Mouse (Mus musculus) erythroid progenitor cell, adult 5-6 weeks (primary cell): ENCODE measurements around the gene Gm28048. TPM values are rescaled to one million over a fixed set of nuclear protein-coding genes. Genes with fewer than 3 reads are reported as not detected.

Experiments used
- ATAC-seq: replicated peaks from 2 replicates; pipeline ENCODE4 v1.8.0; 2016; ENCODE audit warnings: moderate number of reproducible peaks, mild to moderate bottlenecking, moderate TSS enrichment, inconsistent platforms; ENCODE audit not compliant: poor library complexity, low FRiP score, severe bottlenecking
- total RNA-seq, 2 experiments: library from RNA; stranded (forward) in 1 of 2; stranded (reverse) in 1 of 2; fragments of 150-400 nt in 1 of 2; fragments of 186-747, 209-891 nt in 1 of 2; gene quantifications; 2 replicates each; pipeline versions ENCODE4 v1.2.3 to v1.2.4; 2015 to 2017; ENCODE audit warnings: low replicate concordance in 2 of 2

The Gm28048 gene
- total RNA-seq, 2 experiments from 2014 or later, result 1.6 to 13.0 TPM

DNA sequence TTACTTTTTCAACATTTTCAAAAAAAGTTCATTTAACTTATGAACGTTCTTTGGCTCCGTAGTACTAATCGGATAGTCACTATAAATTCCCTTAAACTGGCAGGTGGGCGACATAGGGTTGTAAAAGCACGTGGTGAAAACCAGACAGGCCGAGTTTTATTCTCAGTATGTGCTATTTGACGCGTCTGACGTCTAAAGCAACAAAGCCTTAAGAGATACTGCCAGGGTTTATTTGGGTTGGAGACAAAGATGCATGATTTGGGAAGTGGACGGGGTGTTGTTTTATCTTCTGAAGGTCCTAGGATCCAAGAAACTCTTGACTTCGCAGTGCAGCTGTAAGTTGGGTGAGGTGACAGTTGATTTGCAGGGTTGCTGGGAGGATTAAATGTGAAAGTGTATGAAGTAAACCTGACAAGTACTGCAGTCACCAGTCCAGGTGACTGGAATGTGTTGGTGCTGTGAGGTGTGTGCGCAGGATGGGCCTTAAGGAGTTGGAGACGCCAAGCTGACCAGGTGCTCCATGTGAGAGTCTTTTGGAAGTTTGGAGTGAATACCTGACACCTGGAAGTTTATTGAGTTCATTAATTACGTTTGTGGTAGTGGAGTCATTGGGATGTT lies 9.4 kb upstream of the Gm28048 start:
- ATAC-seq, result no peak

DNA sequence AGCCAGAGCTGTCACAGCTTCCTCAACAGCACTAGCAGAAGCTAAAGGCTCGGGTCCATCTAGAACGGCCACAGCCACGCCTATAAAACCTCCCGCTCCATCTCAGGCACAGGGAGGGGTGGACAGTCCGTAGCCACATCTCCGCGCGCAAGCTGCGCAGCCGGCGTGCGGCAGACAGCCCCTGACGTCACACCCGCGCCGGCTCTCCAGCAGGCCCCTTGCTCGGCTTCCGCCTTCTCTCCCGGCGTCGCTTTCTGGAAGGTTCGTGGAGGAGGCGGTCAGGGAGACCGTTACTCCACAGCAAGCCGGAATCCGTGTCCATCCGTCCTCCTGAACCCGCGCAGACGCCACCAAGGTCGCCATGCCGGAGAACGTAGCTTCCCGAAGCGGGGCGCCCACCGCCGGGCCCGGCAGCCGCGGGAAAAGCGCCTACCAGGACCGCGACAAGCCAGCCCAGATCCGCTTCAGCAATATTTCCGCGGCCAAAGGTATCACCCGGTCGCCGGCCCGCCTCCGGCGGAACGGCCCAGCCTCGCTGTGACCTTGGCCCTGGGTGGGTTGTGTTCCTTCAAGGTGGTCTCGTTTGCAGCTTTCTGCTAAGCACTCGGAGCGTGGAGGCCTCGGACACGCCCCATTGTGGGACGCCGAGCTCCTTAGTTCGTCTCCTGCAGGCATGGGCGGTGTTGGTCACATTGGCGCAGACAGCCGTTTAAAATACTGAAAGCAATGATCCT lies 8.7 kb upstream of the Gm28048 start, which contains the start of gene Cct4:
Cct4 (plus strand) TSS at position 127 of the 734 bp plus-strand sequence.
- peak; percentile 96 for ATAC-seq

DNA sequence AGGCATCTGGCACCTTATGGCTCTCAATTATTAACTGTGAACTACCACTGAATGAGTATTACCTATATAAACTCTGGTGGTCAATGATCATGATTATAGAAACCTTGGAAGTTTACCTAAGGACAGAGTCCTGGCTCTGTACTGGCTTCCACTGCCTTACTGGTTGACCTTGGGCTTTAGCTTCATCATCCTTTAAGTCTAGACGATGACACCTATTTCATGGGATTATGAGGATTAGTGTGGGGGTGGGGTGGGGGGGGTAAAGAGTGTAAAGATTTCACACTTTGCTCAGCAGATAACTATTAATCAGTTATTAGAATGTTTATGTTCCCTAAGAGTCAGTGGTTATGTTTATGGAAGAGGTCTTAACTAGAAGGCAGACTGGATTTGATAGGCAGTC lies 7.9 kb upstream of the Gm28048 start:
- no peak for ATAC-seq

DNA sequence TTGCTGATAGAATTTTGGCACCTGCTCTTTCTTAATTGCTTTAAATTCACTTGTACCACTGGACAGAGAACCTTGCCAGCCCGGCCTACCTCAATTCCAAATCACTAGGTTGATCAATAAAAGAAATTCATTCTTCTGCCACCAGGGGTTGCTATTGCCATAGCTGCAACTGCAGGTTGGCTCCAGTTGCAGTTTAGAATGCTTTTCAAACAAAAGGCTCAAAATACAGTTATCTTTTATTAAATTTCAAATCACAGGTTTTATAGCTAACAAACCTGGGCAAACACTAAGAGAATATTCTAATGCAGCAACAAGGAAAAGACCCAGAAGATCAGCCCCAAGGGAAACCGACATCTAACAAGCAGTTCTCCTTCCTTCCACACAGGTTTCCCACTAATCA lies 5.5 kb upstream of the Gm28048 start:
- 0 out of 2 replicates have a peak, but pooled peaks have one; percentile 40 for ATAC-seq

DNA sequence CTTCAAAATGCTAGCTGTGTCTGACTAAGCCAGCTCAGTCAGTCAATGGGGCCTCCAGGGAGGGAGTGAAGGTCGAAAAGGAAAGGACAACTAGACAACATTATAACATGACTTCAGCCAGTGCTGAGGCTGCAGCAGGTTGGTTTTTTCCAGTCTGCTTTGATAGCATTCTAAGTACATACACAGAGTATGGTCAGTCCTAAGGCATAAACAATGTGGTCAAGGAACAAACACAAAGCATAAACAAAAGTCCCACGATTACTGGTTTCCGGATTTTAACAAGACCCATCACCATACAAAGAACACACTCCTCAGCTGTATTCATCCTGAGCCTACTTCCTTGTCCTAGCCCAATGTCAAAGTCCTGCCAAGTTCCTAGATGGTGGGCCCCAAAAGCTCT lies 3.6 kb upstream of the Gm28048 start:
- no peak for ATAC-seq

DNA sequence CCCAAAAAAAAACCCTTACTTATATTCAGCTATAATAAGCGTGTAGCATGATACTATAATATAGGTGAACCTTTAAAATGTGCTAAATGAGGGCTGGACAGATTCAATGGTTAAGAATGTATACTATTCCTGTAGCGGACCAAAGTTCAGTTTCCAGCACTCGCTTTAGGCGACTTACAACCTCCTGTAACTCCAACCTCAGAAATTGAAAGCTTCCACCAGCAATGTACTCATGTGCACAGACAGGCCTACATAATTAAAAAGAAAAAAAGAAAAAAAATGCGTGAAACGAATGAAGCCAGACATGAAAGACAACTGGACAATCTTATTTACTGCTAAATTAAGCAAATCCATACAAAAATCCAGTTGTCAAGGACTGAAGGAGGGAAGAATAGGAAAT lies 956 bp upstream of the Gm28048 start:
- ATAC-seq, result no peak

DNA sequence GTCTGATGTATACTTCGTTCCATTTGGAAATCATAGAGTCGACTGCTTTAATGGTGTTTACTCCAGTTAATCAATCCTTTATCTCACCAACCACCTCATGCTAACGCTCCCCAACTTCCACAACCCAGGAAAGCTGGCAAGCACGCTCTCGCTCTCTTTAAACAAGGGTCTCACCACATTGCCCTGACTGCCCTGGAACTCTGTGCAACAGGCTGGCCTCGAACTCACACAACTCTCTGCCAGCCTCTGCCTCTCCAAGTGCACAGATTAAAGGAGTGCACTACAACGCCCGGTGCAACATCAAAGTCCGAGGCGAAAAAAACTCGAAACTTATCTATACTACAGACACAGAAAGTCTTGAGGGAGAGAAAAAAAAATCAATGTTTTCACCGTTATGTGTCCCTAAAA lies 343 bp downstream of the Gm28048 start:
- peak; percentile 32 for ATAC-seq

DNA sequence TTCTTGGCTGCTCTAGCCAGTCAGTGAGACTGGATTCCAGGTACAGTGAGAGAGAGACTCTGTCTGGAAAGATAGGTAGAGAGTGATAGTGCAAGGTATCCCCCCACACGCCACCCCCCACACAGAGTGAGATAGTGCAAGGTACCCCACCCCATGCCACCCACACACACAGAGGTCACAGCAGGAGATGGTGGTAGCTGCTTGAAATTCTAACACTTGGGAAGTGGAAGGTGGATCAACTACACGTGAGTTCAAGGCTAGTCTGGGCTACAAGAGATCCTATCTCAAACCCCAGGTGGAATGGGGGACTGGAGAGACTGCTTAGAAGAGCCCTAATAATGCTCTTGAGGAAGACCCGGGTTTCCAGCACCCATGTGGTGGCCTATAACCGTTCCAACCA lies 849 bp downstream of the Gm28048 start:
- ATAC-seq, result no peak

DNA sequence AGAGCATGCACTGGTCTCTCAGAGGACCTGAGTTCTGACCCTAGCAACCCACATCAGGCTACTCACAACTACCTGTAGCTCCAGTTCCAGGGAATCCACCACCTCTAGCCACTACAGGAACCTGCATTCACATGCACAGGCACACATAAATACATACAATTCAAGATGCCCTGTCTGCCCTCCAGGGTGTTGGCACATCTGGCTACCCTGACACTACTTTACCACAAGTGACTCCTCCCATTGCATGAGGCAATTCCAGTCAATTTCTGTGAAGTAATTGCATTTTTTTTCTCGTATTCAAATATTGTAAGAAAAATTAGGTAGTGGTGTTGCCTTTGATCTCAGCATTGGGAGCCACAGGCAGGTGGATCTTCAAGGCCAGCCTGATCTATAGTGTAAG lies 2.7 kb downstream of the Gm28048 start:
- ATAC-seq, result no peak

DNA sequence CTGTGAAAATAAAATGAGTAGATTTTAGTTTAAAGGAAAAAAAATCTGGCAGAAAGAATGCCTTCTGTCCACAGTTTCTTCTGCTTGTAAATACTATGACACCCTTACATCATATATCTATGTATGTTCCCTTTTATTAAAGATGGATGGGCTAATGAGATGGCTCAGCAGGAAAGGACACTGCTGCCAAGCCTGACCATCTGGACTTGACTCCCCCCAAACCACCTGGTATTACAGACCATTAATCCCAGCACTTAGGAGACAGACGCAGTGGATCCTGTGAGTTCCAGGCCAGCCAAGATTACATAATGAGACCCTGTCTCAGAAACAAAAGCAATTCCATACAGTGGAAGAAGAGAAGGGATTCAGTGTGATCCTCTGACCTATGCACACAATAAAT lies 3.2 kb downstream of the Gm28048 start:
- no peak for ATAC-seq

DNA sequence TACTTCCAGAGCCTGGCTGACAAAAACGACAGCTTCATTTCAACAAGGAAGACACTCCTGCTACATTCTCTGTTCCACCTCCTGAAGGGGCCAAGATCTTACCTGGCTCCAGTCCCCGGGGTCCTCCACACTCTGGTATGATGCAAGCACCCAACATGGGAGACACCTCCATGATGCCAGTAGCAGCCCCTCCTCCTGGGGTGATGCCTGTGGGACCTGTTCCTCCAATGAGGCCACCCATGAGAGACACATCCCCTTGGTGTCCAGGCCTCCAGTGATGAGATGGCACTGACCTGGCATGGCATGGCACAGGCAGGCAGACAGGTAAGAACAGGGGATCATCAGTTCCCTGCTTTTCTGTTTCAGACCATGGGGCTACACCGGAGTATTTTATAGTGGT lies 3.7 kb downstream of the Gm28048 start:
- ATAC-seq, result no peak

DNA sequence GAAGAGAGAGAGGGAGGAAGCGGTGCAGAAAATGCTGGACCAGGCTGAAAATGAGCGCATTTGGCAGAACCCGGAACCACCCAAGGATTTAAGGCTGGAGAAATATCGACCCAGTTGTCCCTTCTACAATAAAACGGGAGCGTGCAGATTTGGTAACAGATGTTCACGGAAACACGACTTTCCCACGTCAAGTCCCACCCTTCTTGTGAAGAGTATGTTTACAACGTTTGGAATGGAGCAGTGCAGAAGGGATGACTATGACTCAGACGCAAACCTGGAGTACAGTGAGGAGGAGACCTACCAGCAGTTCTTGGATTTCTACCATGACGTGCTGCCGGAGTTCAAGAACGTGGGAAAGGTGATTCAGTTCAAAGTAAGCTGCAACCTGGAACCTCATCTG lies 8.3 kb downstream of the Gm28048 start:
- no peak for ATAC-seq

DNA sequence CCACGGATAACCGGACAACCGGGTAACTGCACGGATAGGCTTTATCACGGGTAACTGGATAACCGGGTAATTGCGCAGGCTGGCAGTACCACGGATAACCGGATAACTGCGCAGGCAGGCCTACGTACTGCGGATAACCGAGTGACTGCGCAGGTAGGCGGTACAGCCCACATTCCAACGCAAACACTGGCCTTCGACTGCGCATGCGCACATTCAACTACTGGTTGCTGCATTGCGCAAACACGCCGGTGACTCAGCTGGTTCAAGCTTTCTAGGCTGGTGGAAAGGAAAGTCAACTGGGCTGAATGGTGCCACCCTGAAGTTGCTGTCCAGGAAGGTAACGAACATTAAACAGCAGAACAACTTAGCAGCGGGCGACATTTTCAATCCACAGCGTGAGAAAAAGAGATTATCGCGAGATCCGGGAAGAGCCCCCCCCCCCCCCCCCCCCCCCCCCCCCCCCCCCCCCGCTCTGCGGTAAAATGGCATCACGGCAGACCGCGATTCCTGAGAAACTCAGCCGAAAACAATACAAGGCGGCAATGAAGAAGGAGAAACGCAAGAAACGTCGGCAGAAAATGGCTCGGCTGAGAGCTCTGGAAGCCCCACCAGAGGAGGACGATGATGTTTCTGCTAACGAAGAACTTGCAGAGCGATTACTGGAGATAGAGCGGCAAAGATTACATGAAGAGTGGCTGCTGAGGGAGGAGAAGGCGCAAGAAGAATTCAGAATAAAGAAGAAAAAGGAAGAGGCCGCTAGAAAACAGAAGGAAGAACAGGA lies 9.0 kb downstream of the Gm28048 start:
- peak; percentile 72 for ATAC-seq

DNA sequence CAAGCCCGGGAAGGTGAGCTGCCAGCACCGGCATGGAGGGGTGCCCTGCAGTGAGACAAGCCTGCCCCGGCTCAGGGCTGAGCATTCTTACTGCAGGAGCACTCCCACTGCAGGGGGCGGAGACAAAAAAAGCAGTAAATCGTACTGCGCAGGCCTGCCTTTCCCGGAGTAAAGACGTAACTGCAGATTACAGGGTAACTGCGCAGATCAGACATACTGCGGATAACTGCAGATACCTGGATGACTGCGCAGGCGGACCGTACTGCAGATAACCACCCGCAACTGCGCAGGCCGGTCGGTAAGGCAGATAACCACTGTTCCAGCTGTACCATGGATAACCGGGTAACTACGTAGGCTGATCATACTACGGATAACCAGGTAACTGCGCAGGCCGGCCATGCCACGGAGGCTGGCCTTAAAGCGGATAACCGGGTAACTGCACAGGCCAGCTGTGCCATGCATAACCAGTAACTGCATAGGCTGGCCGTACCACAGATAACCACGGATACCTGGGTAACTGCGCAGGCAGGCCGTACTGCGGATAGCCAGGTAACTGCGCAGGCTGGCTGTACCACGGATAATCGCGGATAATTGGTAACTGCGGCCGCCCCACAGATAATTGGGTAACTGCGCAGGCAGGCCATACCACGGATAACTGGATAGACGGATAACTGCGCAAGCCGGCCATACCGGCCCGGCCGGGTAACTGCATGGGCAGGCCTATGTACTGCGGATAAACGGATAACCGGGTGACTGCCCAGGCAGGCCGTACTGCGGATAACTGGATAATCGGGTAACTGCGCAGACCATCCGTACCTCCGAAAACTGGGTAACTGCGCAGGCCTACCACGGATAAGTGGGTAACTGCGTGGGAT lies 9.8 kb downstream of the Gm28048 start, which contains the start of gene Zrsr1:
Zrsr1 (plus strand) TSS at position 171 of the 875 bp plus-strand sequence.
- peak; percentile 80 for ATAC-seq

DNA sequence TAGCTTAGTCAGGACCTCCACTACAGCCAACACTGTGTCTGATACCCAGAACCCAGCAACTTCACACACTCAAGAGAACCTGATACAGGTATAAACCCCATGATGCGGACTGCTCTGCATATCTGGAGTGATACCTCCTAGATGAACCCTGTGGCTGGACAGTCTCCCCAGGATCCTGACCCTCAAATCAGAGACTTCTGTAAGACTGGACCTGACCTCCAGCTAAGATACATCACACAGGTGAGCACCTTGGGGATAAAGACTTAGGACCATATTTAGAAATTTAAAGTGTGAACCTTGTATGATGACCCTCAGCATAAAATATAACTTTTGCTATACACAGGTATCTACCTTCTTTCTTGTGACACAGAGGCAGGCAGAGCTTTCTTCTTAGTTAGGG lies 11.3 kb downstream of the Gm28048 start:
- no peak for ATAC-seq

DNA sequence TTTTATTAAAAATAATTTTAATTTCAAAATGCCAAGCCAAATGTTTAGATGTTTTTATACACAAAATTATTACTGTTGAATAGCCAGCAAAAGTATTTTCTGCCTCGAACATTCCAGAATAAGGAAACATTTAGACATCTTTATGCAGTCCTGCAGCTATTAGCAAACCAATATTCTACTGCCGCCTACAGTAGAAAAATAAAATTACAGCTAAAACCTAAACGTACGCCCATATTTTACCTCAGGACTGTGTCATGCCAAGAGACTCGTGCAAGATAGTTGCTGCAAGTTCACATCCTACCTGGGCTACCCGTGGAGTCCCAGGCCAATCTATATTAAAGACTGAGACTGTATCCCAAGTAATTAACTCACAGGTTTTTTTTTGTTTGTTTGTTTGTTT lies 12.4 kb downstream of the Gm28048 start:
- no peak for ATAC-seq

DNA sequence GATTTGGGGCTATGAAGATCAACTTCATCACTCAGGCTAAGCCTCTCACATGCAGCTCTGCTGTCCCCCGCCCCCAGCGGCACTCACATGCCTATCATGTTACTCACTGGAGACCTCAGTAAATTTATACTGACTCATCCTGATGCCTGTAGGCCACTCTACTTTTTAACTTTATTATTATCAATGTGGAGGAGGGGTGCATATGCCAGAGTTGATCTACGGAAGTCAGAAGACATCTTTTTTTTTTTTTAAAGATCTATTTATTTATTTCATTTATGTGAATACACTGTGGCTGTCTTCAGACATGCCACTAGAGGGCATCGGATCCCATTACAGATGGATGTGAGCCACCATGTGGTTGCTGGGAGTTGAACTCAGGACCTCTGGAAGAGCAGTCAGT lies 16.4 kb downstream of the Gm28048 start:
- ATAC-seq, result no peak

DNA sequence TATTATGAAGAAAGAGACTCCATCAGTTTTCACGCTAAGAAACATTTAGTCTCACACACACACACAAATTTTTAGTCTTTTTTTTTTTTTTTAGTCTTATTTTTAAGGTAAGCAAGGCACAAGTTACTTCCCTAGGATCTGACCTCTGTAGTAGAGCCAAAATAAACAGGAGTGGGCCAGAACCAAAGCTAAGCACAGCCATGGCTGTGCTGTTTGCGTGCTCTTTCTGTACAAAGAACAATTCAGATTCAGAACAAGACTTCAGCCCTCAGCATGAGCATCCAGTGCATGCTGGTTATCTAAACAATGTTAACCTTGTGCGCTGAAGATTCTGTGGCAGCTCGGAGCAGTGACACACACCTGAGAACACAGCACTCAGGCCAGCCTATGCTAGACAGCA lies 17.5 kb downstream of the Gm28048 start:
- ATAC-seq, result no peak

DNA sequence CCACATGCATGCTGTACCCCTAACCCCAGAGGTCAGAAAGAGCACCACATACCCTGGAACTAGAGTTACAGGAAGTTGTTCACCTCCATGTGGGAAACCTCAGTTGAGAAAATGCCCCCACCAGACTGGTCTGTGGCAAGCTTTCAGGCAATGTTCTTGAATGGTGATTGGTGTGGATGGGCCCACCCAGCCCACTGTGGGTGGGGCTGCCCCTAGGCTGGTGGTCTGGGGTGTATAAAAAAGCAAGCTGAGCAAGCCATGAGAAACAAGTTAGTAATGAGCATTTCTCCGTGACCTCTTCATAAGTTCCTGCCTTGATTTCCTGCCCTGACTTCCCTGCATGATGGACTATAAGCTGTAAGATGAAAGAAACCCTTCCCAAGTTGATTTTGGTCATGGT lies 19.8 kb downstream of the Gm28048 start:
- no peak for ATAC-seq
